Mouse (Mus musculus): ENCODE measurements around the gene Zfp777.

Gene Zfp777

GRCm38 (mm10) chr6:48032661-48033060 lies 16.1 kb downstream of the Zfp777 start:
- no peak for DNase-seq (ENCODE audit: inconsistent age in 2 of 2, low spot score in 1 of 2)

- DNase-seq (ENCODE audit: inconsistent age in 2 of 2, low spot score in 1 of 2) = no peak
Observed at GRCm38 (mm10) chr6:48025905-48026660, 22.6 kb downstream of the Zfp777 start.

GRCm38 (mm10) chr6:48024994-48025345 lies 23.7 kb downstream of the Zfp777 start:
- no peak for DNase-seq (ENCODE audit: inconsistent age in 2 of 2, low spot score in 1 of 2)

GRCm38 (mm10) chr6:48024330-48024993 lies 24.2 kb downstream of the Zfp777 start:
- DNase-seq (ENCODE audit: inconsistent age in 2 of 2, low spot score in 1 of 2) = no peak

- DNase-seq (ENCODE audit: inconsistent age in 2 of 2, low spot score in 1 of 2) = no peak
Observed at GRCm38 (mm10) chr6:48022672-48023071, 26.0 kb downstream of the Zfp777 start.

- no peak for DNase-seq (ENCODE audit: inconsistent age in 2 of 2, low spot score in 1 of 2)
Observed at GRCm38 (mm10) chr6:48021678-48022077, 27.0 kb downstream of the Zfp777 start.

GRCm38 (mm10) chr6:48020006-48020405 lies 28.7 kb downstream of the Zfp777 start:
- DNase-seq (ENCODE audit: inconsistent age in 2 of 2, low spot score in 1 of 2) = peak; percentile 46 to 79

- no peak for DNase-seq (ENCODE audit: inconsistent age in 2 of 2, low spot score in 1 of 2)
Observed at GRCm38 (mm10) chr6:48016841-48017240, 31.9 kb downstream of the Zfp777 start.

GRCm38 (mm10) chr6:48016090-48016521 lies 32.6 kb downstream of the Zfp777 start:
- peak; percentile 80 to 82 for DNase-seq (ENCODE audit: inconsistent age in 2 of 2, low spot score in 1 of 2)

GRCm38 (mm10) chr6:48010727-48011126 lies 38.0 kb downstream of the Zfp777 start:
- DNase-seq (ENCODE audit: inconsistent age in 2 of 2, low spot score in 1 of 2) = no peak

- no peak for DNase-seq (ENCODE audit: inconsistent age in 2 of 2, low spot score in 1 of 2)
Observed at GRCm38 (mm10) chr6:47995661-47996060, 53.0 kb downstream of the Zfp777 start.

- no peak for DNase-seq (ENCODE audit: inconsistent age in 2 of 2, low spot score in 1 of 2)
Observed at GRCm38 (mm10) chr6:47983936-47984335, 64.8 kb downstream of the Zfp777 start.

- DNase-seq (ENCODE audit: inconsistent age in 2 of 2, low spot score in 1 of 2) = peak; percentile 92 to 98
Observed at GRCm38 (mm10) chr6:47978897-47979368, 69.8 kb downstream of the Zfp777 start.

GRCm38 (mm10) chr6:47974599-47974998 lies 74.1 kb downstream of the Zfp777 start:
- no peak for DNase-seq (ENCODE audit: inconsistent age in 2 of 2, low spot score in 1 of 2)

Measured in adrenal gland, adult (tissue).